Mouse (Mus musculus) cerebellum, postnatal 4 days (tissue): Measurements from ENCODE around the gene Th.
A peak's percentile ranks its signal among the peaks of the same experiment; 100 is the strongest.

Experiments used
- DNase-seq, 2 experiments: peaks; one replicate each; pipeline ENCODE4 v3.0.0; 2022; ENCODE audit warnings: low spot score in 2 of 2, mixed read lengths in 1 of 2

Gene Th

GRCm38 (mm10) chr7:142902931-142903330 is 28.0 kb downstream of the Th start:
- DNase-seq: peak in 1 of 2 experiments; percentile 19

DNA sequence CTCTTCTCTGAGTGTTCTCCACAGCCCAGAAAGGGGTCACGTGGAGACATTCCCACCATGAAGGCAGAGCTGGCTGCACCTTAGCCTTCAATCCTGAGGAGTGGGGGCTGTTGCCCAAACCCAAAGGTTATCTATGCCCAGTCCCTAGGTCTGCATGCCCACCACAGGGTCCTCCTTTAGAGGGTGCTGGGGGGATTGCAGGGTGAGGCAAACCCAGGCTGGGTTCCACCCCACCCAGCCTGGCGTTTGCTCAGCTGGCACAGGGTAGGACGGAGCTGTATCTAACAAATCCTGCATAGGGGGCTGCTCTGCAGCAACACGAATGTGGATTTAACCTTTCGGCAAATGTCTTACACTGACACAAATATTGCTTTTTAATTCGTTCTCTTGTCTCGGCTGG is 29.2 kb downstream of the Th start:
- DNase-seq: no peak

GRCm38 (mm10) chr7:142899872-142900271 is 31.1 kb downstream of the Th start:
- DNase-seq: no peak

GRCm38 (mm10) chr7:142897471-142897870 is 33.5 kb downstream of the Th start:
- DNase-seq: no peak

GRCm38 (mm10) chr7:142895901-142896665 is 34.8 kb downstream of the Th start:
- DNase-seq: no peak

GRCm38 (mm10) chr7:142895223-142895840 is 35.6 kb downstream of the Th start:
- no peak for DNase-seq

GRCm38 (mm10) chr7:142894669-142895068 is 36.3 kb downstream of the Th start:
- DNase-seq: peak; percentile 85 to 92

- no peak for DNase-seq
Observed at GRCm38 (mm10) chr7:142893721-142894639, 36.9 kb downstream of the Th start.

DNA sequence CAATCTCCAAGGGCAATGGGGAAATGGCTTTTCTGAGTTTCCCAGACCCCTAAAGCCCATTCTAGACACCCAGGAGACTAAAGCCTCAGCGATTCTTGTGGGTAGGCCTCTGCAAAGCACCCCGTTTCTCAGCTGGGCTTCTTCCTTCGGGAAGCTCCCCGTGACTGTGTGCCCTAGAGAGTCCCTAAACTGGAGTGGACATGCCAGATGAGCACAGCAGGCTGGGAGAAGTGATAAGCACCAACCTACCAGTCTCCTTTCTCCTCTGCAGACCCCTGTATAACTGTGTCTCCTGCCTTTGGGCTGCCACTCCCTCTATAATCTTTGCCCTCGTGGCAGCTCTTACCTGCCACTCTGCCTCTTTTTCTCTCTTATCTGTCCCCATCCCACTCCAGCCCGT is 37.6 kb downstream of the Th start:
- DNase-seq: no peak

- DNase-seq: no peak
Observed at GRCm38 (mm10) chr7:142869419-142870163, 61.3 kb downstream of the Th start.

DNA sequence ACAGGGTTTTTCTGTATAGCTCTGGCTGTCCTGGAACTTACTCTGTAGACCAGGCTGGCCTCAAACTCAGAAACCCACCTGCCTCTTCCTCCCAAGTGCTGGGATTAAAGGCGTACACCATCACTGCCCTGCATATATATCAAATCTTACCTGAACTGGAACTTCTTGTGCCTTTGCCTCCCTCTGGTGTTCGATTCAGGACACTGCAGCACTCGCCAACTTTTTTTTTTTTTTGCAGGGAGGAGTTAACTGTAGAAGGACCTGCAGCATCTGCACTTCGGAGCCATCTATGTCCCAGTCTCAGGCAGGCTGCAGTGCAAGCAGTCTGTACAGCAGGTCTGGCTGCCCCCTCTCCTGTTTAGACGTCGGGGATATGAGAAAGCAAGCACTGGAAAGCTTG is 80.2 kb downstream of the Th start:
- peak in 1 of 2 experiments; percentile 14 for DNase-seq
